Mouse (Mus musculus) kidney, postnatal 10 days (tissue): ENCODE results near the gene Olfr1505.

ENCODE experiments used
- DNase-seq: peaks from one replicate; pipeline ENCODE4 v3.0.0; 2021; ENCODE audit warnings: mixed read lengths

Gene Olfr1505

GRCm38 (mm10) chr19:13913230-13913629, at the start of gene Olfr1505:
Gene Olfr1505, plus strand, starts transcription at chr19:13913530.
- no peak for DNase-seq

GRCm38 (mm10) chr19:13897828-13898227, 15.5 kb upstream of the Olfr1505 start, which contains the start of gene Olfr1504:
Gene Olfr1504, minus strand, starts transcription at chr19:13897928.
- no peak for DNase-seq
